Mouse (Mus musculus) stomach, postnatal 0 days (tissue): ENCODE data around the gene Gaa. TPM values are rescaled to one million over a fixed set of nuclear protein-coding genes. Genes with fewer than 3 reads are reported as not detected.
"Not testable (repeated sequence)": the region's sequence is repeated elsewhere in the genome, so short reads cannot be mapped to it uniquely, and the experiment has no call there.

Experiments
- ATAC-seq: fragments of 200-750 bp; cut with Nextera tagmentation; 2 replicates; pipeline ENCODE4 v1.8.0; 2017; ENCODE audit not compliant: low FRiP score, low TSS enrichment
- DNase-seq: peaks from one replicate; pipeline ENCODE4 v3.0.0-alpha.2; 2016; ENCODE audit warnings: low spot score
- H3K27ac ChIP-seq: fragments of 300-500 bp; sonication (generic); replicated peaks from 2 replicates; pipeline ENCODE4 v1.5.1; 2014; ENCODE audit warnings: mild to moderate bottlenecking, control low read depth
- H3K27me3 ChIP-seq: fragments of 300-500 bp; sonication (generic); 2 replicates; pipeline ENCODE4 v1.6.1; 2014; ENCODE audit warnings: low read length; ENCODE audit not compliant: control insufficient read depth, insufficient read depth
- H3K36me3 ChIP-seq: fragments of 300-500 bp; sonication (generic); 2 replicates; pipeline ENCODE4 v1.6.1; 2014; ENCODE audit warnings: low read length, mixed read lengths; ENCODE audit not compliant: control insufficient read depth, insufficient read depth
- H3K4me1 ChIP-seq: fragments of 300-500 bp; sonication (generic); replicated peaks from 2 replicates; pipeline ENCODE4 v1.6.1; 2014; ENCODE audit warnings: antibody characterized with exemption; ENCODE audit not compliant: control insufficient read depth, insufficient read depth
- H3K4me2 ChIP-seq: fragments of 300-500 bp; sonication (generic); replicated peaks from 2 replicates; pipeline ENCODE4 v1.6.1; 2014; ENCODE audit warnings: low read depth, mild to moderate bottlenecking, control low read depth, moderate library complexity
- H3K4me3 ChIP-seq: fragments of 300-500 bp; sonication (generic); 2 replicates; pipeline ENCODE4 v1.5.1; 2014; ENCODE audit warnings: low read depth, low read length, control low read depth
- H3K9ac ChIP-seq: fragments of 300-500 bp; sonication (generic); 2 replicates; pipeline ENCODE4 v1.6.1; 2014; ENCODE audit warnings: mild to moderate bottlenecking, low read length, control low read depth, mixed read lengths
- H3K9me3 ChIP-seq: fragments of 300-500 bp; sonication (generic); 2 replicates; pipeline ENCODE4 v1.6.1; 2016; ENCODE audit warnings: low read length; ENCODE audit not compliant: control insufficient read depth
- CTCF ChIP-seq: IDR thresholded peaks from 2 replicates; pipeline ENCODE4 v1.5.1; 2016; ENCODE audit warnings: antibody characterized with exemption, low read depth, mild to moderate bottlenecking, moderate library complexity
- EP300 ChIP-seq: optimal IDR thresholded peaks from 2 replicates; pipeline ENCODE3; 2016; ENCODE audit warnings: antibody characterized with exemption
- WGBS: fragments of 180-500 bp; shearing (Covaris S2); extraction: QIAGEN DNeasy Blood & Tissue Kit; methylation state at CpG from one replicate; pipeline ENCODE4 v1.1.7; 2014; 5-methylcytosine and 5-hydroxymethylcytosine counted together
- polyA plus RNA-seq: library from polyadenylated mRNA; unstranded; fragments of >200 nt; fragmentation: Nextera tagmentation; extraction: Ambion mirVana; gene quantifications from 2 replicates; pipeline ENCODE4 v1.2.1, GENCODE M21; 2015

The Gaa gene
- polyA plus RNA-seq, 1 experiment from 2014 or later: 30.8 TPM

DNA sequence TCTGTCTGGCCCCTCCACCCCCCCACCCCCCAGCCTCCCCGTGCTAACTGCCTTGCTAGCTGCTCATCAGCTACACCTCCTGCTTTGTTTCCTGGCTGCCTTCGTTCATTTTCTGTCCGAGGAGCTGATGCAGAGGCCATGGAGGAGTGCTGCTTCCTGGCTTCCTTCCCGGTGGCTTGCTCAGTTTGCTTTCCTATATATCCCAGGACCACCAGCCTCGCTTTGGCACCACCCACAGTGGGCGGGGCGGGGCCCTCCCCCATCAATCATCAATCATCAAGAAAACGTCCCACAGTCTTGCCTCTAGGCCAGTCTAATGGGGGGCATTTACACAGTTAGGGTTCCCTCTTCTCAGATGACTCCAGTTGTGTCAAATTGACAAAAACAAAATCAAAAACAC is 31.3 kb upstream of the Gaa start:
- no peak for ATAC-seq
- 24% methylated on average over 8 of the region's 8 CpGs for WGBS
- no peak overlapping the region for H3K27ac ChIP-seq

GRCm38 (mm10) chr11:119237007-119237406 is 30.7 kb upstream of the Gaa start:
- Histone ChIP-seq H3K4me2 (no peak overlapping the region), H3K36me3 (no peaks in the 10 kb centered on the region), H3K27me3 (no peaks in the 10 kb centered on the region), H3K4me3 (no peak overlapping the region), H3K9ac (no peak overlapping the region), H3K4me1 (no peaks in the 10 kb centered on the region), H3K9me3 (no peaks in the 10 kb centered on the region), H3K27ac (no peak overlapping the region)
- ATAC-seq: no peak
- DNase-seq: no peak
- TF ChIP-seq CTCF (no peak), EP300 (no peak)
- 57% methylated on average over 3 of the region's 3 CpGs for WGBS

More for the DNA sequence above, 31.3 kb upstream of the Gaa start:
- TF ChIP-seq CTCF: no peak
- TF ChIP-seq EP300: no peak
- no peak overlapping the region for H3K9ac ChIP-seq
- DNase-seq: no peak
- H3K4me1 ChIP-seq: no peaks in the 10 kb centered on the region
- H3K36me3 ChIP-seq: no peaks in the 10 kb centered on the region
- no peak overlapping the region for H3K4me3 ChIP-seq
- H3K4me2 ChIP-seq: no peak overlapping the region
- H3K27me3 ChIP-seq: no peaks in the 10 kb centered on the region
- H3K9me3 ChIP-seq: no peaks in the 10 kb centered on the region

DNA sequence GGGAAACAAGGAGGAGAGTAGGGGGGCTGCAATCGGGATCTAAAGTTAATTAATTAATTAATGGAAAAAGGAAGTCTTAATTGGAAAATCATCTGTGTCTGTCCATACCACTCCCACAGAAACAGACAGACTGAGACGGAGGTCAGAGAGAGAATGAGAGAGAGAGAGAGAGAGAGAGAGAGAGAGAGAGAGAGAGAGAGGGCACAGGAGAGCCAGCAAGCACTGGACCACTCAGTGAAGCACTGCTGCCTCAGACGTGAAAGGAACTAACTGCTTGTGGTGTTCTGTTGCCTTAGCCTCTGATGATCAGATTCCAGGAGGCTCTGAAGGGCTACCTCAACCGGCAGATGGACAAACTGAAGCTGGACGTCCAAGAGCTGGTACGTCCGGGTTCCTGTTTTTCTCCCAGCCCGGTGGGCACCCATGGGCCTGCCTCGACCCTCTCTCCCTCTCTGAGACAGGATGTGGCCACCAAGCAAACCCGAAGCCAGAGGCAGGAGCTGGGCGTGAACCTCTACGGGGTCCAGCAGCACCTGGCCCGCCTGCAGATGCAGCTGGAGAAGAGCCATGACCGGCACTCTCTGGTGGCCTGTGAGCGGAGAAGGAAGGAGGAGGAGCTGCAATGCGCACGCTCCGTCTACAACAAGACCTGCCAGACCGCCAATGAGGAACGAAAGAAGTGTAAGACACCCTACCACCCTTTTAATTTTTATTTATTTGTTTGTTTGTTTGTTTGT is 30.0 kb upstream of the Gaa start:
- 22% methylated on average over 20 of the region's 20 CpGs for WGBS

GRCm38 (mm10) chr11:119238305-119238721 is 29.4 kb upstream of the Gaa start:
- Histone ChIP-seq H3K4me3 (peak overlapping the region; percentile 27), H3K9me3 (no peaks in the 10 kb centered on the region), H3K4me2 (peak overlapping the region; percentile 53), H3K4me1 (no peaks in the 10 kb centered on the region), H3K9ac (no peak overlapping the region), H3K27ac (no peak overlapping the region), H3K27me3 (no peaks in the 10 kb centered on the region), H3K36me3 (no peaks in the 10 kb centered on the region)
- 4% methylated on average over 11 of the region's 11 CpGs for WGBS
- peak; percentile 61 for DNase-seq
- peak; percentile 29; the same call in 1 of the 2 replicates for ATAC-seq
- no peak for TF ChIP-seq CTCF
- no peak for TF ChIP-seq EP300

More for the DNA sequence above, 30.0 kb upstream of the Gaa start:
- H3K27me3 ChIP-seq: no peaks in the 10 kb centered on the region
- TF ChIP-seq EP300 (no peak), CTCF (no peak)
- no peaks in the 10 kb centered on the region for H3K36me3 ChIP-seq
- DNase-seq (peak; percentile 55), ATAC-seq (peak; percentile 31; the same call in 1 of the 2 replicates)
- H3K4me3 ChIP-seq: peak overlapping the region; percentile 27
- H3K9me3 ChIP-seq: no peaks in the 10 kb centered on the region
- peak overlapping the region; percentile 24; the same call in 1 of the 2 replicates for H3K9ac ChIP-seq
- H3K4me1 ChIP-seq: no peaks in the 10 kb centered on the region
- H3K4me2 ChIP-seq: peak overlapping the region; percentile 53
- H3K27ac ChIP-seq: no peak overlapping the region

DNA sequence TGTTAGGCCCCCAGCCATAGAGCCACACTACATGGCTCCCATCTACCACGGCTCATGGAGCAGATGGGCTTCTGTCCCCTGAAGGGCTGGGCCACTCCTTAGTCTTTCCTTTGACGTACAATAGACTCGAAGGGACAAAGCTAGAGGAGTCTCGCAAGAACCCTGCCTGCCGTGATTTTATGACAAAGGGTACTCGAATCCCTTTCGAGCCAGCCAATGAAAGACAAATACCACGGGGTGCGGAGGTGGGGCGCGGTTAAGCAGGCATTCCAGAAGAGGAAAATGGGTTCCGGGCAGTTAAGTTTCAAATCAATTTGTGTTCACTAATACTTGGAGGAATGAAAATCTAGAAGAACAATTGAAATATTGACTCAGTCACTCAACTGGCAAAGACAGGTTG is 28.2 kb upstream of the Gaa start:
- no peak overlapping the region for H3K27ac ChIP-seq
- no peak overlapping the region for H3K4me3 ChIP-seq
- no peaks in the 10 kb centered on the region for H3K27me3 ChIP-seq
- ATAC-seq (no peak), DNase-seq (peak; percentile 52)
- no peaks in the 10 kb centered on the region for H3K36me3 ChIP-seq
- no peak overlapping the region for H3K9ac ChIP-seq
- H3K4me1 ChIP-seq: no peaks in the 10 kb centered on the region
- no peak overlapping the region for H3K4me2 ChIP-seq
- H3K9me3 ChIP-seq: no peaks in the 10 kb centered on the region
- WGBS: 64% methylated on average over 12 of the region's 12 CpGs
- TF ChIP-seq EP300: no peak
- no peak for TF ChIP-seq CTCF

DNA sequence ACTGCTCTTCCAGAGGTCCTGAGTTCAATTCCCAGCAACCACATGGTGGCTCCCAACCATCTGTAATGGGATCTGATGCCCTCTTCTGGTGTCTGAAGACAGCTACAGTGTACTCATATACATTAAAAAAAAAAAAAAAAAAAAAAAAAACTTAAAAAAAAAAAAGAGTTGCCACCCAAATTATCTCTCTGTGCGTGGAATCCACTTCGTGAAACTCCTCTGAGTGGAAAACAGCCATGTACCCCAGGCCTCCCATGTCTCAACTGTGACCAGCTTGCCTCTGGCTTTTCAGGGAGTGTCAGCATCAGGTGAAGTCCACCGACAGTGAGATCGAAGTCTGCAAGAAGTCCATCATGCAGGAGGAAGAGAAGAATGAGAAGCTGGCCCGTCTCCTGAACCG is 22.1 kb upstream of the Gaa start:
- H3K4me3 ChIP-seq, H3K4me2 ChIP-seq, H3K36me3 ChIP-seq, ATAC-seq, H3K9ac ChIP-seq, H3K27ac ChIP-seq, H3K4me1 ChIP-seq, H3K27me3 ChIP-seq, H3K9me3 ChIP-seq, DNase-seq: not testable (repeated sequence)
- 85% methylated on average over 6 of the region's 6 CpGs for WGBS
